Mouse (Mus musculus) hindbrain, embryonic 11.5 days (tissue): Measurements from ENCODE around the gene Olfr524. TPM values are rescaled to one million over a fixed set of nuclear protein-coding genes. Genes with fewer than 3 reads are reported as not detected.
A peak's percentile ranks its signal among the peaks of the same experiment; 100 is the strongest.

Experiments used
- ATAC-seq: fragments of 200-750 bp; cut with Nextera tagmentation; 2 replicates; pipeline ENCODE4 v1.8.0; 2017; ENCODE audit warnings: mild to moderate bottlenecking, moderate TSS enrichment, moderate library complexity; ENCODE audit not compliant: low FRiP score
- DNase-seq: peaks from one replicate; pipeline ENCODE4 v3.0.0-alpha.2; 2015; ENCODE audit warnings: low spot score
- H3K27ac ChIP-seq: fragments of 300-500 bp; sonication (generic); 2 replicates; pipeline ENCODE4 v1.5.1; 2014; ENCODE audit warnings: mild to moderate bottlenecking, low read depth, low read length
- H3K27me3 ChIP-seq: fragments of 300-500 bp; sonication (generic); 2 replicates; pipeline ENCODE4 v1.6.1; 2014; ENCODE audit warnings: mild to moderate bottlenecking, low read length, moderate library complexity, mixed read lengths; ENCODE audit not compliant: control insufficient read depth, insufficient read depth
- H3K36me3 ChIP-seq: fragments of 300-500 bp; sonication (generic); 2 replicates; pipeline ENCODE4 v1.6.1; 2014; ENCODE audit warnings: mild to moderate bottlenecking, low read length, moderate library complexity, mixed read lengths; ENCODE audit not compliant: control insufficient read depth, insufficient read depth
- H3K4me1 ChIP-seq: fragments of 300-500 bp; sonication (generic); replicated peaks from 2 replicates; pipeline ENCODE4 v1.6.1; 2014; ENCODE audit warnings: low read length, mixed read lengths; ENCODE audit not compliant: control insufficient read depth, insufficient read depth
- H3K4me2 ChIP-seq: fragments of 300-500 bp; sonication (generic); replicated peaks from 2 replicates; pipeline ENCODE4 v1.6.1; 2014; ENCODE audit warnings: mild to moderate bottlenecking, low read depth, low read length
- H3K4me3 ChIP-seq: fragments of 300-500 bp; sonication (generic); 2 replicates; pipeline ENCODE4 v1.5.1; 2014; ENCODE audit warnings: low read depth, low read length
- H3K9ac ChIP-seq: fragments of 300-500 bp; sonication (generic); 2 replicates; pipeline ENCODE4 v1.6.1; 2014; ENCODE audit warnings: low read depth, low read length
- H3K9me3 ChIP-seq: fragments of 300-500 bp; sonication (generic); 2 replicates; pipeline ENCODE4 v1.6.1; 2016; ENCODE audit warnings: low read length; ENCODE audit not compliant: control insufficient read depth
- WGBS: fragments of 180-500 bp; shearing (Covaris S2); extraction: QIAGEN DNeasy Blood & Tissue Kit; methylation state at CpG from one replicate; pipeline ENCODE4 v1.1.7; 2014; 5-methylcytosine and 5-hydroxymethylcytosine counted together
- polyA plus RNA-seq: library from polyadenylated mRNA; unstranded; fragments of >200 nt; fragmentation: Nextera tagmentation; extraction: Ambion mirVana; gene quantifications from 2 replicates; pipeline ENCODE4 v1.2.1, GENCODE M21; 2014

The Olfr524 gene
- polyA plus RNA-seq, 1 experiment from 2014 or later = not detected

DNA sequence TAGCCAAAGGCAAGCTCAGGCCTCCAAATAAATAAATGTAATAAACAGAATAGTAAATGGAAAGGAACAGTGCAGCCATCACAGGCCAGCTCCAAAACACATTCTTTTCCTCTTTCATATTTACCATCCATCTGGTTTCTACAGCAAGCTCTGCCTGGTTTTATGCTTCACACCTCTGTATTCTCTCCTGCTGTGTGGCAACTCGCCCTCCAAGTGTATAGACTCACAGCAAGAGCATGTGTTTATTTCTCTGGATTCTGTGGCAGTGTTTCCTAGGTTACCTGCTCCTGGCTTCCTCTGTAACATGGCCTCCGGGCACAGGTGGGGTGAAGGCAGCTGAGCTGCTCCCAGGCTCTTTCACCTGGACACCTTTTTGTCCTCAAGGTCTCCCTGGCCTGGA, 13.3 kb downstream of the Olfr524 start:
- Histone ChIP-seq H3K9me3 (no peaks in the 10 kb centered on the region), H3K36me3 (no peaks in the 10 kb centered on the region), H3K9ac (no peak overlapping the region), H3K27ac (no peak overlapping the region), H3K4me3 (no peak overlapping the region), H3K27me3 (no peaks in the 10 kb centered on the region), H3K4me1 (no peaks in the 10 kb centered on the region), H3K4me2 (no peak overlapping the region)
- ATAC-seq (no peak), DNase-seq (no peak)
- WGBS = 50% methylated on average over 2 of the region's 2 CpGs

DNA sequence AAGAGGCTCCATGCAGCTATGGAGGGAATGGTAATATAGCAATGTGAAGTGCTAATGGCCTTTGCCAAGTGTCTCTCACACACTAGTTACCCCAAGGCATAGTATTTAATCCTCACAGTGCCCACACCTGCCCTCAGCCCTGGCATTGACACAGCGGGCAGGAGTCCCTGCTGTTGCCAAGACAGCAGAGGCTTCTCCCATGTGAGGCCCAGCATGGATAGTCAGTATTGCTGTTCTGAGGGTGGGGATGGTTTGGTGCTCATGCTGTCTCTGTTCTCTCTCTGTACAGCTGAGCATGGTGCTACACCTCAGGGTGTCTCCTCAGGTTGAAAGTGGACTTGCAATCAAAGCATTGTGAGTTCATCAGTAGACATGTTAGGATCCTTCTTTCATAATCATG, 15.3 kb downstream of the Olfr524 start:
- DNase-seq (no peak), ATAC-seq (no peak)
- no peaks in the 10 kb centered on the region for H3K36me3 ChIP-seq
- H3K27ac ChIP-seq = no peak overlapping the region
- H3K9ac ChIP-seq = no peak overlapping the region
- no peak overlapping the region for H3K4me2 ChIP-seq
- H3K4me1 ChIP-seq = no peaks in the 10 kb centered on the region
- 86% methylated on average over 1 of the region's 1 CpGs for WGBS
- H3K4me3 ChIP-seq = no peak overlapping the region
- no peaks in the 10 kb centered on the region for H3K27me3 ChIP-seq
- H3K9me3 ChIP-seq = no peaks in the 10 kb centered on the region

DNA sequence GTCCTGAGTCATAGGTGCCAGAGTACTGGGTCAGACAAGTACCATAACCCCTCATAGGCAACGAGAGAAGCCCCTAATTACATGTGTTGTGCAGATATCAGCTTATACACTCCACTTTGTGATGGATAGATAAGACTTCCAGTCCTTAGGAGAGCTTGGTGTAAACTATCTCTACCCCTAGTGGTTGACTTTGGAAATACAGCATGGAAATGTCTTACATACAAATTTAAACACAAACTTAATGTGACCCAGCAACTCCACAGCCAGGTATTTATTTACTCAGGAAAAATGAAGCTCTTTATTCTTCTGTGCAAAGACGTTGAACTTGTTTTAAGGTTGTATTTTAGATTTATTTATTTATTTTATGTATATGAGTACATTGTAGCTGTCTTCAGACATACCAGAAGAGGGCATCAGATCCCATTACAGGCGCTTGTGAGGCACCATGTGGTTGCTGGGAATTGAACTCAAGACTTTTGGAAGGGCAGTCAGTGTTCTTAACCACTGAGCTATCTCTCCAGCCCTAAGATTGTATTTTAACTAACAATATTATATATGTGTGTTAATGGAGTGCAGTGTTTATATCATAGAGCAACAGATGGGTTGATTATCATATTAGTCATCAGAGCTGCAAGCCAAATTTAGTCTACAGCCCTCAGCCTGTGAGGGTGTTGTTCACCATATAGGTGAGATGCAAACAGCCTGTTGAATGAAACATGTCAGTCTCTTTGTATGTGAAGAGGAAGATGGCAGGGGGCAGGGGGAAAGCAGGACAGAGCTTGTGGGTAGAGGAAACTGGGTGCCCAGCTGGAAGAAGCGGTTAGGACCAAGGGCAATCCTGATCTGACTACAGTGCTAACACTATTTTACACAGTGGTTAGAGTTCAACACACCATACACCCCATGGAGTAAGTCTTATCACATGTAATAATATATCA, 17.1 kb downstream of the Olfr524 start:
- WGBS = 60% methylated on average over 4 of the region's 4 CpGs
- Histone ChIP-seq H3K4me3 (no peak overlapping the region), H3K27ac (no peak overlapping the region), H3K36me3 (no peaks in the 10 kb centered on the region), H3K4me2 (no peak overlapping the region), H3K9ac (no peak overlapping the region), H3K9me3 (no peaks in the 10 kb centered on the region), H3K27me3 (no peaks in the 10 kb centered on the region), H3K4me1 (no peaks in the 10 kb centered on the region)
- ATAC-seq (no peak), DNase-seq (peak; percentile 56)

DNA sequence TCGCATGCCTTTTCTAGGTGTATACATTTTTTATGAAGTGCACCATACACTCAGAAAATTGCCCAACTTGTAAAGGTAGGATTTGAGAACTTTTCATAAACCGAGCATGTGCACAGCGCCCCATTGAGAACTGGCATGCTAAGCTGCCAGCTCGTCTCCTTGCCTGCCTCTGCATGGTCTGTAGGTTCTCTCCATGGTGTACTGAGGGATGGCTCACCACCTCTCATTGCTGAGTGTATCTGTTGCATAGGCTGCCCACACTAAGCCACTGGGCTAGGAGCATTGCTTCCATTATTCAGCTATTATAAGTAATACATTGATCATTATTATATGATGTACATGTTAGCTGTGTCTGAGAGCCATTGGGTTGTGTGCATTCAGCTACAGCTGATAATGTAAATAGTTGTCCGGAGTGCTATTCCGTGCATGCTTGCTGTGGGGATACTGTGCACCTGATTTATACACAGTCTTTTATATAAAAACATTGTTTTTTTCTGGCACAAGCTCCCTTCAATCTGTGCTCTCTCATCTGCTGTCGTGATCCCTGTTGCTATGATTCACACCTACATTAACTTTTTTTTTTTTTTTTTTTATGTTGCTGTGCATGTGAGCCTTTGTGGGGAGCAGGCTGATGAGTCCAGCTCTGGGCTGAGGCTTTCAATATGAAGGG, 17.9 kb downstream of the Olfr524 start:
- H3K4me3 ChIP-seq = no peak overlapping the region
- H3K27ac ChIP-seq = no peak overlapping the region
- no peak overlapping the region for H3K4me2 ChIP-seq
- H3K4me1 ChIP-seq = no peaks in the 10 kb centered on the region
- no peak overlapping the region for H3K9ac ChIP-seq
- DNase-seq = no peak
- 87% methylated on average over 7 of the region's 7 CpGs for WGBS
- H3K27me3 ChIP-seq = no peaks in the 10 kb centered on the region
- H3K36me3 ChIP-seq = no peaks in the 10 kb centered on the region
- ATAC-seq = no peak
- H3K9me3 ChIP-seq = no peaks in the 10 kb centered on the region

DNA sequence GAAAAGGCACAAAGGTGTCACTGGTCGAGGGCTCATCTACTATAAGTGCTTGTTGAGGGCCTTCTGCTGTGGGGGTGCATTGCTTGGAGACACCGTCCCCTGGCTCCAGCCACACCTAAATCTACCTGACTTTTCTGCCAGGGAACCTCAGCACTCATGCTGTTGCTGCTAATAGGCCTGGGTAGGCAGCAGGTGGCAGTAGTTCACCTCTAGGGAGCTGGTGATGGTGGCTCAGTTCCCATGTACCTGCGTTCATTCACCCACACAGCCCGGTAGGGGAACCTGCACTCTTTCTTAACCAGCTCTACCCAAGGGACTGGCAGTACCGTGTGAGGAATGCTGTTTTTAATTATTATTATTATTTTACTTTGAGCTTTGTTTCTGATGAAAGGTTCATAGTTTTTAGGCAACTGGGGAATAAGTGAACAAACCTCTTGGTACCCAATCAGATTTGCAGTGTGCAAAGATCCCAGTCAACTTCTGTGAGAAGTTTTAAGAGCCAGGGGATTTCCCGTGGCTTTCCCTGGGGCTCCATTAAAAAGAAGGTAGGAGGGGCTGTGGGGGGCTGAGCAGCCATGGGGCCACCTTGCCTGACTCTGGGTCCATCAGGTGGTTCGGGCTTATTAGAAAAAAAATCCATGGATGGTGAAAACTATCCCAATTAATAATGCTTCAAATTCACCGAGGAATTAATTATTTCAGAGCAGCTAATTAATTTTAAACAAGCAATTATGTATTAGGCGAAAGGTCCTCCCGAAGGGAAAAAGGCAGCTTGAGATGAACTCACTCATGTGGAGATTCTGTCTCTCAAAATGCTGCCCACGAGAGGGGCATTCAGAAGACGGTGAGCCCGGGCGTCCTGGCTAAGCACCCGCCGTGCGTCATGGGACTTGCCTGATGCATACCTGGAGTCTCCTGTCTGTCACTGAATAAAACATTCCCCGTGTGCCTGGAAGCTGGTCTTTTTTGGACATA, 18.8 kb downstream of the Olfr524 start:
- no peaks in the 10 kb centered on the region for H3K4me1 ChIP-seq
- no peak for DNase-seq
- ATAC-seq = no peak
- 69% methylated on average over 18 of the region's 18 CpGs for WGBS
- H3K4me2 ChIP-seq = no peak overlapping the region
- no peaks in the 10 kb centered on the region for H3K9me3 ChIP-seq
- no peak overlapping the region for H3K27ac ChIP-seq
- no peak overlapping the region for H3K4me3 ChIP-seq
- no peaks in the 10 kb centered on the region for H3K36me3 ChIP-seq
- no peaks in the 10 kb centered on the region for H3K27me3 ChIP-seq
- no peak overlapping the region for H3K9ac ChIP-seq

DNA sequence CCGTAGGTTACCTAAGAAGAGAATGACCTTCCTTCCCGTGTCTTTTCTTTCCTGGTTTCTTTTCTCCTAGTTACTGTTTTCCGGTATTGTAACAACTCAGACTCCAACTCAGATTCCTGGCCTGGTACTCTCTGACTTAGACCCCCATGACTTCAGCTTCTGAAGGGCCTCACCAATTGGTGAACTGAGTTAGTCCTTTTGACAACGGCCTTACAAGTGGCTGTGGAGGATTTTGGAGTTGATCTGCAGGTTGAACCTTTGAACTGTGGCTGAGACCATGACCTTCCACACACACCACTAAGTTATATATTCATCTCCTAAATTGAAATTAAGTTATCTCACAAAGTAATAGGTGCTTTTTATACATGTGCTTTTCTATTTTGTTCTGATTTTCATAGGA, 21.6 kb downstream of the Olfr524 start:
- Histone ChIP-seq H3K9me3 (no peaks in the 10 kb centered on the region), H3K27me3 (no peaks in the 10 kb centered on the region), H3K9ac (no peak overlapping the region), H3K4me2 (no peak overlapping the region), H3K4me3 (no peak overlapping the region), H3K4me1 (no peaks in the 10 kb centered on the region), H3K36me3 (no peaks in the 10 kb centered on the region), H3K27ac (no peak overlapping the region)
- WGBS = 84% methylated on average over 4 of the region's 4 CpGs
- DNase-seq = no peak
- no peak for ATAC-seq

DNA sequence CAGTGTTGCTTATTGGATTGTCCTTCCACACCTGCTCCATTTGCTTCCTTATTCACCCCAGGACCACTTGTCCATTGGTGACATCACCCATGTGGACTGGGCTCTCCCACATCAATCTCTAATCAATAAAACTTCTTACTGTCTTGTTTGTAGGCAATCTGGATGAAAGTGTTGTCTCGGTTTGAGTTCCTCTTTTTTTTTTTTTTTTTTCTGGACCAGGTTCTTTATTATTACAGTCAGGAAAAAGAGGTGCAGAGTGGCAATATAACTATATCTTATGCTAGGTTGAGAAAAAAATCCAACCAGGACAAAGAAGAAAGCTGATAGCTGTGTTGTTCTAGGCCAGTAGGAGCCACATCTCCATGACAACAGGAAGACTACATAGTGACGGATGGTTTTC, 25.1 kb downstream of the Olfr524 start:
- DNase-seq = no peak
- Histone ChIP-seq H3K27ac (no peak overlapping the region), H3K4me3 (no peak overlapping the region), H3K9me3 (no peaks in the 10 kb centered on the region), H3K4me1 (no peaks in the 10 kb centered on the region), H3K9ac (no peak overlapping the region), H3K4me2 (no peak overlapping the region), H3K27me3 (no peaks in the 10 kb centered on the region), H3K36me3 (no peaks in the 10 kb centered on the region)
- 82% methylated on average over 2 of the region's 2 CpGs for WGBS
- ATAC-seq = no peak

DNA sequence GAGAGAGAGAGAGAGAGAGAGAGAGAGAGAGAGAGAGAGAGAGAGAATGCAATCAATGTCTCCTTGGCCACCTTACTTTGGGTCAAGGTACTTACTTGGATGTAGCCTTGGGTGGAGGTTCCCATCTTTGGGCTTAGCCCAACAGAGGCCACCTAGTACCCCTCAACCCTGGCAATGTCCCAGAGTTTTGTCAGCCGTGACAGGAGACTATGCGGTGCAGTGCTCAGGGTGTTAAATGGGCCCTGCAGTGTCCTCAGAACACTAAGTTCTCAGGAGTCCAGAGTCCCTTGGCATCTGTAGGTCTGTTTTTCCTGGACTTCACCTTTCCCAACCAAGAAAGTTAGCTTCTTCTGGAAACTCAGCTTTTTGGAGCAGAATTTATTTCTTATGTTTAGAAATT, 26.6 kb downstream of the Olfr524 start:
- Histone ChIP-seq H3K9ac (no peak overlapping the region), H3K9me3 (no peaks in the 10 kb centered on the region), H3K36me3 (no peaks in the 10 kb centered on the region), H3K4me2 (no peak overlapping the region), H3K4me3 (no peak overlapping the region), H3K27ac (no peak overlapping the region), H3K4me1 (no peaks in the 10 kb centered on the region), H3K27me3 (no peaks in the 10 kb centered on the region)
- WGBS = 85% methylated on average over 2 of the region's 2 CpGs
- ATAC-seq (no peak), DNase-seq (no peak)
